Mouse (Mus musculus) erythroblast, embryonic 14.5 days (primary cell): ENCODE measurements around the gene Slc18a2.

Experiments
- GATA1 ChIP-seq: IDR thresholded peaks from 2 replicates; pipeline ENCODE4 v1.6.1; 2012; ENCODE audit warnings: low read length, inconsistent platforms, mixed read lengths
- TAL1 ChIP-seq: IDR thresholded peaks from 3 replicates; pipeline ENCODE4 v1.6.1; 2012; ENCODE audit warnings: low read length, inconsistent platforms, mixed read lengths

DNA sequence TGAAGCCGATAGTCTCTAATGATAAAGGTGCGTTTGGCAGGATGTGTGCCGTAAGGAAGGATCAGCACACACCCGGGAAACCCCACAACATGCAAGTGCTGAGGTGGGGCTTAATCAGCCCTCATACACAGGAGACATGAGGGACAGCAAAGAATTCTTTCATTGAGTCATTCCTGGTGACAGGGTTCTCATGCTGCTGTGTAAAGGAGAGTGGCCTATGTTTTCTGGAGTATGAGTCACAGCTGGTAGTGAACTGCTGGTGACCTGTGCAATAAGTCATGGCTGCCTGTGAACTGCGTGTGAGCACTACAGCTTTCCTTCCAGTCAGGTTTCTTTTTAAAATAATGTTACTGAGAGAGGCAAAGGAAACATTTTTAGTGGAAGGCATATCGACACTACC, 29.1 kb downstream of the Slc18a2 start:
- TF ChIP-seq GATA1: no peak
- TF ChIP-seq TAL1: no peak
